Mouse (Mus musculus): Measurements from ENCODE around the gene Sema4b. TPM values are rescaled to one million over a fixed set of nuclear protein-coding genes. Genes with fewer than 3 reads are reported as not detected.

The Sema4b gene
- total and polyA plus RNA-seq, 3 experiments, result 1.5 to 9.4 (median 6.7) TPM

- TF ChIP-seq SMC3 (IDR thresholded peaks at IDR 0.05; ENCODE audit: low read depth, low read length) (no peak), USF2 (conservative IDR thresholded peaks at IDR 0.05; ENCODE audit: low read depth, low read length) (peak; percentile 85), MAX (IDR thresholded peaks at IDR 0.05; ENCODE audit: low read length) (peak; percentile 94), MEF2A (IDR thresholded peaks at IDR 0.05; ENCODE audit: borderline replicate concordance, low read depth, low read length) (0 out of 2 replicates have a peak, but pooled peaks have one; percentile 6), TBP (conservative IDR thresholded peaks at IDR 0.05; ENCODE audit: low read depth, low read length) (0 out of 2 replicates have a peak, but pooled peaks have one; percentile 30), ELF1 (IDR thresholded peaks at IDR 0.05; ENCODE audit: low read depth, low read length) (peak; percentile 84), EP300 (IDR thresholded peaks at IDR 0.05; ENCODE audit: low read length) (no peak), UBTF (IDR thresholded peaks at IDR 0.05; ENCODE audit: low read depth, low read length) (no peak), ZMIZ1 (IDR thresholded peaks at IDR 0.05; ENCODE audit: low read depth, low read length) (no peak), POLR2AphosphoS2 (IDR thresholded peaks at IDR 0.05; ENCODE audit: low read depth, low read length) (no peak), CHD2 (IDR thresholded peaks at IDR 0.05; ENCODE audit: low read length) (no peak), BHLHE40 (IDR thresholded peaks at IDR 0.05; ENCODE audit: low read depth, low read length) (peak; percentile 99), RCOR1 (conservative IDR thresholded peaks at IDR 0.05; ENCODE audit: low read depth, low read length) (no peak), ETS1 (conservative IDR thresholded peaks at IDR 0.05; ENCODE audit: low read depth, low read length) (no peak), GABPA (IDR thresholded peaks at IDR 0.05; ENCODE audit: insufficient replicate concordance, low read depth, low read length) (no peak), MAFK (IDR thresholded peaks at IDR 0.05; ENCODE audit: insufficient replicate concordance, low read length) (no peak), USF1 (IDR thresholded peaks at IDR 0.05; ENCODE audit: low read depth, low read length) (peak; percentile 92), KAT2A (IDR thresholded peaks at IDR 0.05; ENCODE audit: insufficient replicate concordance, low read length) (0 out of 2 replicates have a peak, but pooled peaks have one; percentile 17), PAX5 (IDR thresholded peaks at IDR 0.05; ENCODE audit: low read length) (no peak), RAD21 (IDR thresholded peaks at IDR 0.05; ENCODE audit: low read depth, low read length) (no peak), CTCF (conservative IDR thresholded peaks at IDR 0.05 in 1 of 2, IDR thresholded peaks at IDR 0.05 in 1 of 2; ENCODE audit: low read depth in 2 of 2, low read length in 2 of 2) (no peak), NELFE (IDR thresholded peaks at IDR 0.05; ENCODE audit: low read depth, low read length) (peak; percentile 9), NRF1 (IDR thresholded peaks at IDR 0.05; ENCODE audit: low read depth, low read length) (peak; percentile 89), ZKSCAN1 (IDR thresholded peaks at IDR 0.05; ENCODE audit: borderline replicate concordance, low read depth, low read length) (no peak)
Measured at GRCm38 (mm10) chr7:80232489-80233029, 45.9 kb downstream of the Sema4b start, which contains the start of the genes Cib1 and Gdpgp1 (continued).

GRCm38 (mm10) chr7:80233799-80234198 lies 47.2 kb downstream of the Sema4b start:
- peak overlapping the region in 1 of 3 experiments; percentile 39 for H3K4me3 ChIP-seq (replicated peaks in 1 of 3; ENCODE audit: low read depth in 2 of 3, low read length in 2 of 3, poor library complexity in 1 of 3)
- H3K36me3 ChIP-seq (replicated peaks in 1 of 2; ENCODE audit: control insufficient read depth in 1 of 2, insufficient read depth in 1 of 2, low read length in 1 of 2), result peaks cover 8 to 21% of the 10 kb centered on the region in 2 experiments
- no peaks in the 10 kb centered on the region for H3K9me3 ChIP-seq (replicated peaks; ENCODE audit: low read length)
- no peak for TF ChIP-seq CHD2 (IDR thresholded peaks at IDR 0.05; ENCODE audit: low read length)
- TF ChIP-seq SIN3A (IDR thresholded peaks at IDR 0.05; ENCODE audit: low read length), result no peak
- TF ChIP-seq ZNF384 (IDR thresholded peaks at IDR 0.05; ENCODE audit: low read depth, low read length), result no peak
- TF ChIP-seq MAX (IDR thresholded peaks at IDR 0.05; ENCODE audit: low read length), result no peak
- TF ChIP-seq HCFC1 (IDR thresholded peaks at IDR 0.05; ENCODE audit: low read depth, low read length), result no peak
- no peak for TF ChIP-seq MAFK (IDR thresholded peaks at IDR 0.05; ENCODE audit: insufficient replicate concordance, low read length)
- no peak for TF ChIP-seq GABPA (IDR thresholded peaks at IDR 0.05; ENCODE audit: insufficient replicate concordance, low read depth, low read length)
- TF ChIP-seq TBP (conservative IDR thresholded peaks at IDR 0.05; ENCODE audit: low read depth, low read length), result no peak
- TF ChIP-seq UBTF (IDR thresholded peaks at IDR 0.05; ENCODE audit: low read depth, low read length), result no peak
- TF ChIP-seq MEF2A (IDR thresholded peaks at IDR 0.05; ENCODE audit: borderline replicate concordance, low read depth, low read length), result no peak
- no peak for TF ChIP-seq PAX5 (IDR thresholded peaks at IDR 0.05; ENCODE audit: low read length)
- TF ChIP-seq EP300 (IDR thresholded peaks at IDR 0.05; ENCODE audit: low read length), result no peak
- no peak for TF ChIP-seq POLR2AphosphoS2 (IDR thresholded peaks at IDR 0.05; ENCODE audit: low read depth, low read length)
- TF ChIP-seq USF1 (IDR thresholded peaks at IDR 0.05; ENCODE audit: low read depth, low read length), result no peak
- TF ChIP-seq RCOR1 (conservative IDR thresholded peaks at IDR 0.05; ENCODE audit: low read depth, low read length), result no peak
- no peak for TF ChIP-seq KAT2A (IDR thresholded peaks at IDR 0.05; ENCODE audit: insufficient replicate concordance, low read length)
- no peak for TF ChIP-seq JUN (IDR thresholded peaks at IDR 0.05; ENCODE audit: insufficient read depth, low read depth, low read length)
- TF ChIP-seq MXI1 (IDR thresholded peaks at IDR 0.05; ENCODE audit: low read depth, low read length), result no peak
- H3K4me2 ChIP-seq (ENCODE audit: insufficient read depth, low read depth, poor library complexity, severe bottlenecking), result peak overlapping the region; percentile 85
- in situ Hi-C loops (cut with MboI; ENCODE audit: low pct_ligation_motif_present, low pct_unique_long_range_greater_than_20kb, low sequenced_read_pairs) (no loop called here), dilution Hi-C loops (cut with MboI; ENCODE audit: extremely low pct_ligation_motif_present, extremely low pct_unique_long_range_greater_than_20kb, low sequenced_read_pairs) (no loop called here)
- H3K79me2 ChIP-seq (replicated peaks; ENCODE audit: control insufficient read depth, extremely low read depth, insufficient read depth, poor library complexity, severe bottlenecking), result peaks cover 9% of the 10 kb centered on the region
- H3K9ac ChIP-seq (ENCODE audit: insufficient read depth, low read depth), result peak overlapping the region; percentile 78
- H3K4me1 ChIP-seq (ENCODE audit: control insufficient read depth in 1 of 2, insufficient read depth in 2 of 2), result peaks cover 16 to 39% of the 10 kb centered on the region in 2 experiments; a peak in 3 of 4 replicates
- H3K27ac ChIP-seq (ENCODE audit: insufficient read depth, low read depth), result no peak overlapping the region
- no peak for DNase-seq (ENCODE audit: extremely low read depth)
- no peaks in the 10 kb centered on the region for H3K27me3 ChIP-seq (replicated peaks)
